Mouse (Mus musculus) cerebellum, adult 2 months (tissue): Measurements from ENCODE around the gene Sertad1. TPM values are rescaled to one million over a fixed set of nuclear protein-coding genes. Genes with fewer than 3 reads are reported as not detected.

ENCODE experiments used
- DNase-seq, 2 experiments: peaks; one replicate each; pipeline ENCODE4 v3.0.0; 2021
- H3K27ac ChIP-seq: fragments of 200-500 bp; 2 replicates; pipeline ENCODE4 v1.5.1; 2012; ENCODE audit warnings: low read length, control low read depth, inconsistent platforms; ENCODE audit not compliant: insufficient read depth
- H3K27me3 ChIP-seq: fragments of 200-500 bp; 2 replicates; pipeline ENCODE4 v1.6.1; 2012; ENCODE audit warnings: inconsistent platforms, mild to moderate bottlenecking, low read length, moderate library complexity; ENCODE audit not compliant: control insufficient read depth, insufficient read depth
- H3K4me1 ChIP-seq: fragments of 200-500 bp; 2 replicates; pipeline ENCODE4 v1.6.1; 2011; ENCODE audit warnings: low read length; ENCODE audit not compliant: control insufficient read depth, insufficient read depth
- H3K4me3 ChIP-seq: fragments of 200-500 bp; replicated peaks from 2 replicates; pipeline ENCODE3; 2011; ENCODE audit warnings: mild to moderate bottlenecking, low read depth, low read length, control low read depth; ENCODE audit not compliant: insufficient read depth
- CTCF ChIP-seq: fragments of 200-500 bp; IDR thresholded peaks from 2 replicates; pipeline ENCODE4 v1.5.1; 2011; ENCODE audit warnings: low read depth, mild to moderate bottlenecking, control low read depth, low read length, moderate library complexity, borderline replicate concordance; ENCODE audit not compliant: insufficient read depth
- POLR2A ChIP-seq: fragments of 200-500 bp; IDR thresholded peaks from 2 replicates; pipeline ENCODE4 v1.6.1; 2011; ENCODE audit warnings: low read length, control low read depth, borderline replicate concordance; ENCODE audit not compliant: insufficient read depth
- WGBS: fragments of 180-500 bp; shearing (Covaris S2); methylation state at CpG from one replicate; pipeline ENCODE4 v1.1.7; 2018; 5-methylcytosine and 5-hydroxymethylcytosine counted together
- polyA plus RNA-seq: library from polyadenylated mRNA; depleted of rRNA; stranded (reverse); fragments of >200 nt; gene quantifications from 2 replicates; pipeline ENCODE4 v1.2.3, GENCODE M21; 2012

Gene Sertad1
- polyA plus RNA-seq, 1 experiment = 17.4 TPM

GRCm38 (mm10) chr7:27475596-27475995, 11.1 kb upstream of the Sertad1 start:
- no peak overlapping the region; the same call in 1 of the 2 replicates for H3K27ac ChIP-seq
- H3K4me3 ChIP-seq = no peak overlapping the region
- H3K27me3 ChIP-seq = no peaks in the 10 kb centered on the region
- no peak for DNase-seq
- TF ChIP-seq CTCF = no peak
- TF ChIP-seq POLR2A = no peak
- WGBS = 92% methylated on average over 2 of the region's 2 CpGs
- no peaks in the 10 kb centered on the region; the same call in 1 of the 2 replicates for H3K4me1 ChIP-seq

- WGBS = 84% methylated on average over 14 of the region's 14 CpGs
- TF ChIP-seq CTCF (no peak), POLR2A (no peak)
- no peaks in the 10 kb centered on the region for H3K27me3 ChIP-seq
- no peak overlapping the region for H3K4me3 ChIP-seq
- no peaks in the 10 kb centered on the region; the same call in 1 of the 2 replicates for H3K4me1 ChIP-seq
- H3K27ac ChIP-seq = no peak overlapping the region
- DNase-seq = no peak
Observed at GRCm38 (mm10) chr7:27476098-27476635, 10.5 kb upstream of the Sertad1 start.

GRCm38 (mm10) chr7:27478561-27478960, 8.1 kb upstream of the Sertad1 start:
- no peak overlapping the region for H3K27ac ChIP-seq
- no peaks in the 10 kb centered on the region; the same call in 1 of the 2 replicates for H3K4me1 ChIP-seq
- WGBS = 78% methylated on average over 7 of the region's 7 CpGs
- no peak for TF ChIP-seq CTCF
- no peak for TF ChIP-seq POLR2A
- H3K4me3 ChIP-seq = no peak overlapping the region
- H3K27me3 ChIP-seq = no peaks in the 10 kb centered on the region
- DNase-seq = no peak

GRCm38 (mm10) chr7:27479750-27480149, 7.0 kb upstream of the Sertad1 start:
- WGBS = 88% methylated on average over 1 of the region's 1 CpGs
- Histone ChIP-seq H3K27ac (no peak overlapping the region), H3K27me3 (no peaks in the 10 kb centered on the region)

GRCm38 (mm10) chr7:27480506-27480905, 6.2 kb upstream of the Sertad1 start:
- WGBS = 85% methylated on average over 3 of the region's 3 CpGs

More at GRCm38 (mm10) chr7:27479750-27480149, 7.0 kb upstream of the Sertad1 start:
- no peak for TF ChIP-seq CTCF
- TF ChIP-seq POLR2A = no peak
- Histone ChIP-seq H3K4me3 (no peak overlapping the region), H3K4me1 (no peaks in the 10 kb centered on the region; the same call in 1 of the 2 replicates)
- no peak for DNase-seq

GRCm38 (mm10) chr7:27480927-27481626, 5.6 kb upstream of the Sertad1 start:
- DNase-seq = no peak
- Histone ChIP-seq H3K27ac (no peak overlapping the region; the same call in 1 of the 2 replicates), H3K4me3 (peak overlapping the region; percentile 58), H3K4me1 (no peaks in the 10 kb centered on the region), H3K27me3 (no peaks in the 10 kb centered on the region)
- WGBS = 19% methylated on average over 11 of the region's 11 CpGs
- no peak for TF ChIP-seq CTCF
- no peak for TF ChIP-seq POLR2A

More at GRCm38 (mm10) chr7:27480506-27480905, 6.2 kb upstream of the Sertad1 start:
- H3K27ac ChIP-seq = no peak overlapping the region; the same call in 1 of the 2 replicates
- H3K4me1 ChIP-seq = no peaks in the 10 kb centered on the region; the same call in 1 of the 2 replicates
- H3K4me3 ChIP-seq = no peak overlapping the region
- H3K27me3 ChIP-seq = no peaks in the 10 kb centered on the region
- DNase-seq = no peak
- no peak for TF ChIP-seq CTCF

GRCm38 (mm10) chr7:27481627-27481969, 5.1 kb upstream of the Sertad1 start:
- TF ChIP-seq POLR2A = peak; percentile 58; the same call in 1 of the 2 replicates
- TF ChIP-seq CTCF = no peak
- Histone ChIP-seq H3K27me3 (no peaks in the 10 kb centered on the region), H3K27ac (peak overlapping the region; percentile 86), H3K4me3 (peak overlapping the region; percentile 58), H3K4me1 (no peaks in the 10 kb centered on the region)
- DNase-seq = peak; percentile 79 to 85
- 1% methylated on average over 10 of the region's 12 CpGs for WGBS

- H3K27me3 ChIP-seq = no peaks in the 10 kb centered on the region
- no peak overlapping the region for H3K27ac ChIP-seq
- peaks cover 7% of the 10 kb centered on the region; the same call in 1 of the 2 replicates for H3K4me1 ChIP-seq
- no peak for DNase-seq
- no peak overlapping the region for H3K4me3 ChIP-seq
- no peak for TF ChIP-seq CTCF
- no peak for TF ChIP-seq POLR2A
- WGBS = 88% methylated on average over 4 of the region's 4 CpGs
Observed at GRCm38 (mm10) chr7:27483860-27484259, 2.9 kb upstream of the Sertad1 start.
